Mouse (Mus musculus): ENCODE results near the gene Ormdl3.

GRCm38 (mm10) chr11:98569461-98569860 lies 17.7 kb downstream of the Ormdl3 start:
- TF ChIP-seq EP300 (IDR thresholded peaks at IDR 0.05; ENCODE audit: insufficient read depth, low read depth, low read length) (no peak), CTCF (IDR thresholded peaks at IDR 0.05) (no peak), POLR2A (IDR thresholded peaks at IDR 0.05; ENCODE audit: insufficient read depth, low read depth, low read length) (no peak)

All from heart, adult 2 months (tissue).